Mouse (Mus musculus) forebrain, embryonic 16.5 days (tissue): ENCODE data around the gene Ppp1r17. TPM values are rescaled to one million over a fixed set of nuclear protein-coding genes. Genes with fewer than 3 reads are reported as not detected.

ENCODE experiments used
- ATAC-seq: fragments of 200-750 bp; cut with Nextera tagmentation; 2 replicates; pipeline ENCODE4 v1.8.0; 2017; ENCODE audit warnings: mild to moderate bottlenecking, moderate library complexity
- H3K27ac ChIP-seq: fragments of 300-500 bp; sonication (generic); 2 replicates; pipeline ENCODE4 v1.5.1; 2014; ENCODE audit warnings: low read length, control low read depth
- H3K27me3 ChIP-seq: fragments of 300-500 bp; sonication (generic); replicated peaks from 2 replicates; pipeline ENCODE4 v1.6.1; 2014; ENCODE audit warnings: low read length; ENCODE audit not compliant: control insufficient read depth, insufficient read depth
- H3K36me3 ChIP-seq: fragments of 300-500 bp; sonication (generic); 2 replicates; pipeline ENCODE4 v1.6.1; 2014; ENCODE audit not compliant: control insufficient read depth, insufficient read depth
- H3K4me1 ChIP-seq: fragments of 300-500 bp; sonication (generic); replicated peaks from 2 replicates; pipeline ENCODE4 v1.6.1; 2014; ENCODE audit warnings: low read length; ENCODE audit not compliant: control insufficient read depth, insufficient read depth
- H3K4me2 ChIP-seq: fragments of 300-500 bp; sonication (generic); 2 replicates; pipeline ENCODE4 v1.6.1; 2014; ENCODE audit warnings: mild to moderate bottlenecking, low read length, control low read depth
- H3K4me3 ChIP-seq: fragments of 300-500 bp; sonication (generic); replicated peaks from 2 replicates; pipeline ENCODE4 v1.5.1; 2014; ENCODE audit warnings: mild to moderate bottlenecking, low read length, control low read depth
- H3K9ac ChIP-seq: fragments of 300-500 bp; sonication (generic); replicated peaks from 2 replicates; pipeline ENCODE4 v1.6.1; 2014; ENCODE audit warnings: low read depth, low read length, control low read depth
- H3K9me3 ChIP-seq: fragments of 300-500 bp; sonication (generic); 2 replicates; pipeline ENCODE4 v1.6.1; 2016; ENCODE audit warnings: low read length; ENCODE audit not compliant: control insufficient read depth
- WGBS: fragments of 180-500 bp; shearing (Covaris S2); extraction: QIAGEN DNeasy Blood & Tissue Kit; methylation state at CpG from one replicate; pipeline ENCODE4 v1.1.7; 2014; 5-methylcytosine and 5-hydroxymethylcytosine counted together
- polyA plus RNA-seq: library from polyadenylated mRNA; unstranded; fragments of >200 nt; fragmentation: Nextera tagmentation; extraction: Ambion mirVana; gene quantifications from 2 replicates; pipeline ENCODE4 v1.2.1, GENCODE M21; 2015

The Ppp1r17 gene
- polyA plus RNA-seq, 1 experiment from 2014 or later = 2.9 TPM

DNA sequence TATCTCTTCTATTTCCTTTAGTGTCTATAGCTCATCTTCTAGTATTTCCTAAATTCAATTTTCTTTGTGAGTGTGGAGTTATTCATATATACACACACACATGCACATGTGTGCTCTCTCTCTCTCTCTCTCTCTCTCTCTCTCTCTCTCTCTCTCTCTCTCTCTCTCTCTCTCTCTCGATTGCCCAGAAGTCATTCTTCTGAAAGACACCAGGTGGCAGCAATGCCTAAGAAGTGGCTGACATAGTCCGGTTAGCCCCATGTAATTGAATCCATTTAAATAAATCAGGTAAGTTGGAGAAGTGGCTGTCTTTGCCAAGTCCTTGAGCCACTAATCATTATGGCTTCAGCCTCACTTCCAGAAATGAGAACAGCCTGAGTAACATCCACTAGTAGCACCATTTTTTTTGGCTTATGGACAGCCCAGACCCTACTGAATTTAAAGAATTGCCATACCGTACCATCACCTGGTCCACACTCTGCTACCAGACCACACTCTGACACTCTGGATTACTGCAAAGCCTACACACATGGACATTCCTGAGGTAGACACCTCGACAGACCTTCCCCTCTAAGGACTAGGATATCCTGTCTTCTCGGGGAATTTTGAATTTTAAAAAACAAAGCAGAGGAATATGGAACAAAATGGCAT is 49.5 kb downstream of the Ppp1r17 start:
- WGBS = 41% methylated on average over 5 of the region's 5 CpGs
- no peak overlapping the region for H3K27ac ChIP-seq
- no peak overlapping the region for H3K4me3 ChIP-seq
- H3K9me3 ChIP-seq = no peaks in the 10 kb centered on the region
- ATAC-seq = peak; percentile 85
- no peaks in the 10 kb centered on the region for H3K27me3 ChIP-seq
- H3K4me1 ChIP-seq = no peaks in the 10 kb centered on the region
- H3K36me3 ChIP-seq = no peaks in the 10 kb centered on the region
- no peak overlapping the region for H3K9ac ChIP-seq
- H3K4me2 ChIP-seq = no peak overlapping the region

DNA sequence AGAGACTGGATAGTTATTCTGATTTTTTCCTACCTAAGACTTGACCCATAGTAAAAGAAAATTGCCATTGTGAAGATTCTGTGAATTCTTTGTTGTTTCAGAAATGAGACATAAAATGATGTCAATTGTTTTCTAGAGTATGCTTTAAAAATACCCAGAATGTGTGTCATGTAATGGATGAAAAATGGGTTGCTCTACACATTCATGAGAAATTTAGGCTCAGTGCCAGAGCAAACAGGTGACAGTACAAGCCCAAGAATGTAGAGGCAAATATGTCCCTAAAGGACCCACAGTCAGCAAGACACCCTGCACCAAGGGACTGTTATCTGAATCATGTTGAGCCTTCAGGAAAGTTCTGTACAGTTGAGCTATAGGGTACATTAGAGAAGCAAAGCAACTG is 51.2 kb downstream of the Ppp1r17 start:
- H3K4me1 ChIP-seq = no peaks in the 10 kb centered on the region
- no peak for ATAC-seq
- H3K27ac ChIP-seq = no peak overlapping the region
- no peaks in the 10 kb centered on the region for H3K36me3 ChIP-seq
- no peak overlapping the region for H3K9ac ChIP-seq
- no peaks in the 10 kb centered on the region for H3K27me3 ChIP-seq
- no peak overlapping the region for H3K4me2 ChIP-seq
- no peak overlapping the region for H3K4me3 ChIP-seq
- H3K9me3 ChIP-seq = no peaks in the 10 kb centered on the region

DNA sequence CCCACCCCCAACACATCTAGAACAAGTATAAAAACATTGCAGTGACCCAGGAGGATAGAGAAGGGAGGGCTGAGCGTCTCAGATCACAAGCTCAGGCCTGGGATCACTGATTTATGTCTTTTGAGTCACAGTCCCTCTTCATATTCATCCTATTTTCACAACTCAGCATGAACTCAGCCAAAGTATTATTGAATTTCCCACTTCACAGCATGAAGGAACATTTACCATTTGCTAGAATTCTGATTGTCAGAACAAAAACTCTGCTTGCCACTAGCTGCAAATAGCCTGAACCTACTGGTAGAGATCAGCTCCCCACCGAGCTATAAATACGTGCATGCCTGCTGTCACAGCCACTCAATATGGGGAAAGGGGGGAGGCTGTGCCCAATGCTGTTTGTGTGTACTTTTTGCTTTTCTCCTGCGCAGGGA is 59.1 kb downstream of the Ppp1r17 start:
- Histone ChIP-seq H3K9me3 (no peaks in the 10 kb centered on the region), H3K9ac (no peak overlapping the region), H3K4me1 (no peaks in the 10 kb centered on the region), H3K27me3 (no peaks in the 10 kb centered on the region), H3K4me2 (no peak overlapping the region), H3K27ac (no peak overlapping the region), H3K36me3 (no peaks in the 10 kb centered on the region), H3K4me3 (no peak overlapping the region)
- WGBS = 26% methylated on average over 4 of the region's 4 CpGs
- ATAC-seq = no peak

Other genes starting within 250 kb of the Ppp1r17 start
- 2.9 and 3.1 TPM in 2 replicates for gene Itprid1, start 180.6 kb upstream of the Ppp1r17 start, polyA plus RNA-seq